Mouse (Mus musculus): ENCODE results near the gene Mbnl1. TPM values are rescaled to one million over a fixed set of nuclear protein-coding genes. Genes with fewer than 3 reads are reported as not detected.

Gene Mbnl1
- polyA plus RNA-seq, 1 experiment from 2014 or later: 127 TPM

DNA sequence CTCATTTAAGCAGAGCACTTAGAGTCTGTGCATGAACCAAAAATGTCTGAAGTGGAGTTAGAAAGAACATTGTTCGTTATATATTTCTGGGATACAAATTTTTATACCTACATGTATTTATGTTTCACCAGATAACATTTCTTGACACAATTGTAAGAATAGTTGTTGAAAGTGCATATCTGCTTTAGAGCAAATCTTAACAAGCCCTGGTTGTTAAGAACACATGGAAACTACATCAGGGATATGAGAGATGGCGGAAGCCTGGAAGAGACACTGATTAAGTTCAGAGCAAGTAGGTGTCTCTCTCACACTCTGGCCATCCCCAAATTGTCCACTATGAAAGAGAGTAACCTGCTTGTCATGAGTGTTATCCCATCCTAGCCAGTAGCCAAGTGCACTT lies 2.4 kb downstream of the Mbnl1 start:
- Histone ChIP-seq H3K27ac (ENCODE audit: low read length) (no peak overlapping the region), H3K4me2 (replicated peaks; ENCODE audit: low read depth, low read length) (no peak overlapping the region), H3K36me3 (ENCODE audit: insufficient read depth, low read length) (no peaks in the 10 kb centered on the region), H3K4me1 (ENCODE audit: insufficient read depth, low read depth, low read length) (no peaks in the 10 kb centered on the region), H3K27me3 (replicated peaks; ENCODE audit: insufficient read depth, low read length) (no peaks in the 10 kb centered on the region), H3K4me3 (ENCODE audit: low read depth, low read length) (no peak overlapping the region), H3K9me3 (ENCODE audit: low read length) (no peaks in the 10 kb centered on the region), H3K9ac (replicated peaks; ENCODE audit: low read depth) (no peak overlapping the region)
- 87% methylated on average over 2 of the region's 2 CpGs for WGBS
- TF ChIP-seq CTCF (IDR thresholded peaks at IDR 0.05): no peak
- TF ChIP-seq EP300 (IDR thresholded peaks at IDR 0.05): no peak
- ATAC-seq (no peak), DNase-seq (ENCODE audit: low spot score) (no peak)

DNA sequence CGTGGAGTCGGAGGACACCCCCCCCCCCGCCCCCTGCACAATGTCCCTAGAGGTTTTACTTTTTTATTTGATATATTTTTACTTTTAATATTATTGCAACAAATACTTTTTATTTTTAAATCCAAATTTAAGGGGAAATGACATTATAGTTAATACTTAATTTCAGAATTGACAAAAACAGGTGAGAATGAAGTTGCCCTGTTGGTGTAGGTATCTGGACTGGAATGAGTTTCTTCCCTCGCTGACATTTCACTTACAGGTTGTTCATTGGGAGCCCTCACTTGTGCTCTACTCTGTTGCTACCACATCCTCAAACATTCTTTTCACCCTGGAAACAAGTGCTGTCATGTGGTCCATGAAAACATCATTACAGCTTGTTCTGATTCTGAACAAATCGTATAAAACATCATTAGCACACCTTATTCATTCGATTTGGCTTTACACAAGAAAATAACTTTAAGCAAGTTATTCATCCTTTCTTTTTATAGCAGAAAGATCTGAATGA lies 4.2 kb downstream of the Mbnl1 start:
- no peak overlapping the region for H3K4me3 ChIP-seq (ENCODE audit: low read depth, low read length)
- H3K27ac ChIP-seq (ENCODE audit: low read length): no peak overlapping the region
- TF ChIP-seq EP300 (IDR thresholded peaks at IDR 0.05) (no peak), CTCF (IDR thresholded peaks at IDR 0.05) (no peak)
- no peak overlapping the region for H3K4me2 ChIP-seq (replicated peaks; ENCODE audit: low read depth, low read length)
- no peaks in the 10 kb centered on the region for H3K4me1 ChIP-seq (ENCODE audit: insufficient read depth, low read depth, low read length)
- H3K9ac ChIP-seq (replicated peaks; ENCODE audit: low read depth): no peak overlapping the region
- no peaks in the 10 kb centered on the region for H3K9me3 ChIP-seq (ENCODE audit: low read length)
- no peak for DNase-seq (ENCODE audit: low spot score)
- WGBS: 84% methylated on average over 6 of the region's 6 CpGs
- H3K27me3 ChIP-seq (replicated peaks; ENCODE audit: insufficient read depth, low read length): no peaks in the 10 kb centered on the region
- no peak for ATAC-seq
- H3K36me3 ChIP-seq (ENCODE audit: insufficient read depth, low read length): no peaks in the 10 kb centered on the region

DNA sequence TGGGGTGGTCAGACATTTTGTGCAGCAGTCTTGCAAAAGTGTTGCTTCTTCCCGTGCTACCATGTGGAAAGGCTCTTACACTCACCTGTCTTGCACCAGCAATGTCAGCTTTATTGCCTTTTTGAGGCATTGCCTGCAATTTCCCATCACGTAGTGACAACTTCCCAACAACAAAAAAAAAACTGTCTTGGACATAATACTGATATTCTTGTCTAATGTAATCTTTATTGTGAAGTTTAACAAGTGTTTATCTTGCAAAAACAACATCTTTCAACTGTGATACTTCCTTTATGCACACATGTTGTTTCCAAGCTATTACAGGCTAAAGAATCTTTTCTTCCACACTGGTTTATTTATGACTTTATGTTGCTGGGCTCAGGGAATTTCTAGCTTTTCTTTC lies 5.8 kb downstream of the Mbnl1 start:
- H3K36me3 ChIP-seq (ENCODE audit: insufficient read depth, low read length): no peaks in the 10 kb centered on the region
- ATAC-seq: no peak
- no peak overlapping the region for H3K27ac ChIP-seq (ENCODE audit: low read length)
- H3K4me1 ChIP-seq (ENCODE audit: insufficient read depth, low read depth, low read length): no peaks in the 10 kb centered on the region
- no peak overlapping the region for H3K4me2 ChIP-seq (replicated peaks; ENCODE audit: low read depth, low read length)
- no peaks in the 10 kb centered on the region for H3K27me3 ChIP-seq (replicated peaks; ENCODE audit: insufficient read depth, low read length)
- H3K4me3 ChIP-seq (ENCODE audit: low read depth, low read length): no peak overlapping the region
- H3K9ac ChIP-seq (replicated peaks; ENCODE audit: low read depth): no peak overlapping the region
- TF ChIP-seq EP300 (IDR thresholded peaks at IDR 0.05) (no peak), CTCF (IDR thresholded peaks at IDR 0.05) (no peak)
- WGBS: 51% methylated on average over 2 of the region's 2 CpGs
- DNase-seq (ENCODE audit: low spot score): no peak
- no peaks in the 10 kb centered on the region for H3K9me3 ChIP-seq (ENCODE audit: low read length)

DNA sequence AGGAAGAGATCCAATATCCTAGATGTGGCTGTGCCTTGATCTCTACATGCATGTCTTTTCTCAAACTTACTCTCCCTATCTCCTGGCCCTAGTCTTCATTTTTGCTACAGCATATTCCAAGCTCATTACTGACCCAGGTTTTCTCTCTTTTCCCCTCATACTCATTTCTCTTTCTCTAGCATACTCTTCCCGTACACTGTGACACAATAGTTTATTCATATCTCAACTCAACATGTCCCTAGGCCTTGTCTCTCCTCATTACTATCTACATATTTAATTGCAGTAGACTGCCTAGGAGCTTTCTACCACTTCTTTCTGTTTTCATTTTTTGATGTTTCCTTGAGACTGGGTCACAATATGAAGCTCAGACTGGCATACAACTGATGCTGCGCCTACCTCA lies 8.1 kb downstream of the Mbnl1 start:
- no peak overlapping the region for H3K4me3 ChIP-seq (ENCODE audit: low read depth, low read length)
- H3K9ac ChIP-seq (replicated peaks; ENCODE audit: low read depth): no peak overlapping the region
- no peak for DNase-seq (ENCODE audit: low spot score)
- no peaks in the 10 kb centered on the region for H3K36me3 ChIP-seq (ENCODE audit: insufficient read depth, low read length)
- ATAC-seq: no peak
- H3K4me2 ChIP-seq (replicated peaks; ENCODE audit: low read depth, low read length): no peak overlapping the region
- TF ChIP-seq EP300 (IDR thresholded peaks at IDR 0.05) (no peak), CTCF (IDR thresholded peaks at IDR 0.05) (no peak)
- no peaks in the 10 kb centered on the region for H3K27me3 ChIP-seq (replicated peaks; ENCODE audit: insufficient read depth, low read length)
- H3K27ac ChIP-seq (ENCODE audit: low read length): no peak overlapping the region
- H3K9me3 ChIP-seq (ENCODE audit: low read length): no peaks in the 10 kb centered on the region
- no peaks in the 10 kb centered on the region for H3K4me1 ChIP-seq (ENCODE audit: insufficient read depth, low read depth, low read length)
- 80% methylated on average over 2 of the region's 2 CpGs for WGBS

DNA sequence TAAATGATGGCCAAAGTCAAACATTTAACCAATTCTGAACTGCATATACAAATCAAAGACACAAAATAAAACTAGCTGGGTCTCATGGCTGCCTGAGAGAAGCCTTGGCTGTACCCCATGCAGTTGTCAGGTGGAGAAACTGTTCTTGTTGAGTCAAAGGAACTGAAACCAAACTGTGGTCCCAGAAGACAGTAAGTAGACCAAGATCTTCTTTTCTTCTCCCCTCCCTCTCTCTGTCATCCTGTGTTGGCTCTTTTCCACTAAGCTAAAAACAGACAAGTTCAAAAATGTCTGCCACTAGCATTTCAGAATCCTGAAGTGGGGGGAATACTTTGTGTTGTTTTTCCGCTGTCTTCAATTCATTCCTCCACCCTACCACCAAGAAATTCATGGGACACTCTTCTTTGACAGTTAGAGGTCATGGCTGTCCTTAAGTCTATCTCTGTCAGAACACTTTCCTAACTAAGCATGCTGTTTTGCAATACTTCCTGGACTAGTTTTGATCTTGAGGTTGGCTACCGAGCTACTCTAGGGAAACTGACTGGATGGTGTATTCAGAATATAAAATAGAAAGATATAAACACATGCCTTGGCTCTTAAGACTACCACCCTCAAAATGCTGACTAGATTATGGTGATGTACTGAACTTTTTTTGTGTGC lies 9.2 kb downstream of the Mbnl1 start:
- no peak for ATAC-seq
- Histone ChIP-seq H3K4me2 (replicated peaks; ENCODE audit: low read depth, low read length) (no peak overlapping the region), H3K4me3 (ENCODE audit: low read depth, low read length) (no peak overlapping the region), H3K9ac (replicated peaks; ENCODE audit: low read depth) (no peak overlapping the region), H3K36me3 (ENCODE audit: insufficient read depth, low read length) (no peaks in the 10 kb centered on the region), H3K9me3 (ENCODE audit: low read length) (no peaks in the 10 kb centered on the region), H3K27me3 (replicated peaks; ENCODE audit: insufficient read depth, low read length) (no peaks in the 10 kb centered on the region), H3K4me1 (ENCODE audit: insufficient read depth, low read depth, low read length) (no peaks in the 10 kb centered on the region), H3K27ac (ENCODE audit: low read length) (no peak overlapping the region)
- TF ChIP-seq EP300 (IDR thresholded peaks at IDR 0.05) (no peak), CTCF (IDR thresholded peaks at IDR 0.05) (no peak)
- WGBS: 60% methylated on average over 2 of the region's 2 CpGs
- DNase-seq (ENCODE audit: low spot score): no peak

DNA sequence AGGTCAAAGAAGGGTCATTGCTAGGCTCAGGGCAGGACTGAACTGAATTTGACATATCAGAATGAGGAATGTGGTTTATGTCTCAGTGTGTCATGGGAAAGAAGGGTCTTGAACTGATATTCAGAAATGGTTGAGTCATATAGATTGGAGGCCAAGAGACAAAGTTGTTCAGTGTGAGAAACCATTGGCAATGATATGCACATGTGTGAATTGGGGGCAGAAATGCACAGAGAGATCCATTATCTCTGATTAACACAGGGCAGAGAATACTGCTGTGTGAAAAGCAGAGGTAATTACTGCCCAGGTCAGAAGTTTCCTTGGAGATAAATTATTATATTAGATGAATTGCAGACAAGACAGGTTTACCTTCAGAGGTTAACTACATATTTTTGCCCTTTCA lies 10.7 kb downstream of the Mbnl1 start:
- TF ChIP-seq EP300 (IDR thresholded peaks at IDR 0.05) (no peak), CTCF (IDR thresholded peaks at IDR 0.05) (no peak)
- no peak overlapping the region for H3K27ac ChIP-seq (ENCODE audit: low read length)
- no peak overlapping the region for H3K4me2 ChIP-seq (replicated peaks; ENCODE audit: low read depth, low read length)
- DNase-seq (ENCODE audit: low spot score) (no peak), ATAC-seq (no peak)
- H3K27me3 ChIP-seq (replicated peaks; ENCODE audit: insufficient read depth, low read length): no peaks in the 10 kb centered on the region
- no peak overlapping the region for H3K4me3 ChIP-seq (ENCODE audit: low read depth, low read length)
- no peaks in the 10 kb centered on the region for H3K36me3 ChIP-seq (ENCODE audit: insufficient read depth, low read length)
- no peaks in the 10 kb centered on the region for H3K4me1 ChIP-seq (ENCODE audit: insufficient read depth, low read depth, low read length)
- no peaks in the 10 kb centered on the region for H3K9me3 ChIP-seq (ENCODE audit: low read length)
- no peak overlapping the region for H3K9ac ChIP-seq (replicated peaks; ENCODE audit: low read depth)
